Mouse (Mus musculus): ENCODE measurements around the gene P2ry12. TPM values are rescaled to one million over a fixed set of nuclear protein-coding genes. Genes with fewer than 3 reads are reported as not detected.

The P2ry12 gene
- total and polyA plus RNA-seq, 2 experiments from 2014 or later = 10.4 to 11.8 TPM

GRCm38 (mm10) chr3:59169921-59170627 lies 92.6 kb downstream of the P2ry12 start:
- DNase-seq (no peak), ATAC-seq (no peak)
- no peak overlapping the region for H3K27ac ChIP-seq (ENCODE audit: low read depth, low read length)
- H3K9ac ChIP-seq = no peak overlapping the region
- WGBS = 73% methylated on average over 2 of the region's 2 CpGs
- no peak overlapping the region for H3K4me3 ChIP-seq (ENCODE audit: low read depth, low read length)
- H3K36me3 ChIP-seq (ENCODE audit: insufficient read depth) = no peaks in the 10 kb centered on the region
- no peak for TF ChIP-seq CTCF (IDR thresholded peaks at IDR 0.05; ENCODE audit: low read depth)
- no peaks in the 10 kb centered on the region for H3K27me3 ChIP-seq (ENCODE audit: insufficient read depth, low read length)
- H3K4me2 ChIP-seq (ENCODE audit: low read depth) = no peak overlapping the region
- H3K9me3 ChIP-seq (ENCODE audit: low read length) = no peaks in the 10 kb centered on the region
- H3K4me1 ChIP-seq (ENCODE audit: insufficient read depth) = no peaks in the 10 kb centered on the region

- Histone ChIP-seq H3K4me3 (ENCODE audit: low read depth, low read length) (no peak overlapping the region), H3K9me3 (ENCODE audit: low read length) (no peaks in the 10 kb centered on the region), H3K36me3 (ENCODE audit: insufficient read depth) (no peaks in the 10 kb centered on the region), H3K9ac (no peak overlapping the region), H3K4me1 (ENCODE audit: insufficient read depth) (no peaks in the 10 kb centered on the region), H3K4me2 (ENCODE audit: low read depth) (no peak overlapping the region), H3K27ac (ENCODE audit: low read depth, low read length) (no peak overlapping the region), H3K27me3 (ENCODE audit: insufficient read depth, low read length) (no peaks in the 10 kb centered on the region)
- TF ChIP-seq CTCF (IDR thresholded peaks at IDR 0.05; ENCODE audit: low read depth) = no peak
- DNase-seq (no peak), ATAC-seq (no peak)
- 83% methylated on average over 4 of the region's 4 CpGs for WGBS
Measured at GRCm38 (mm10) chr3:59169215-59169614, 93.5 kb downstream of the P2ry12 start.

- H3K4me1 ChIP-seq (ENCODE audit: insufficient read depth) = no peaks in the 10 kb centered on the region
- ATAC-seq (no peak), DNase-seq (no peak)
- H3K36me3 ChIP-seq (ENCODE audit: insufficient read depth) = no peaks in the 10 kb centered on the region
- TF ChIP-seq CTCF (IDR thresholded peaks at IDR 0.05; ENCODE audit: low read depth) = no peak
- no peak overlapping the region for H3K9ac ChIP-seq
- H3K27me3 ChIP-seq (ENCODE audit: insufficient read depth, low read length) = no peaks in the 10 kb centered on the region
- no peak overlapping the region for H3K4me3 ChIP-seq (ENCODE audit: low read depth, low read length)
- H3K4me2 ChIP-seq (ENCODE audit: low read depth) = no peak overlapping the region
- WGBS = 90% methylated on average over 6 of the region's 6 CpGs
- no peak overlapping the region for H3K27ac ChIP-seq (ENCODE audit: low read depth, low read length)
- no peaks in the 10 kb centered on the region for H3K9me3 ChIP-seq (ENCODE audit: low read length)
Measured at GRCm38 (mm10) chr3:59168476-59168875, 94.2 kb downstream of the P2ry12 start.

- Histone ChIP-seq H3K4me1 (ENCODE audit: insufficient read depth) (no peaks in the 10 kb centered on the region), H3K4me3 (ENCODE audit: low read depth, low read length) (no peak overlapping the region), H3K27me3 (ENCODE audit: insufficient read depth, low read length) (no peaks in the 10 kb centered on the region), H3K4me2 (ENCODE audit: low read depth) (no peak overlapping the region), H3K36me3 (ENCODE audit: insufficient read depth) (no peaks in the 10 kb centered on the region), H3K9ac (no peak overlapping the region), H3K27ac (ENCODE audit: low read depth, low read length) (no peak overlapping the region), H3K9me3 (ENCODE audit: low read length) (no peaks in the 10 kb centered on the region)
- DNase-seq = no peak
- ATAC-seq = no peak
- no peak for TF ChIP-seq CTCF (IDR thresholded peaks at IDR 0.05; ENCODE audit: low read depth)
- WGBS = 86% methylated on average over 2 of the region's 2 CpGs
Measured at GRCm38 (mm10) chr3:59167417-59168054, 95.1 kb downstream of the P2ry12 start.

Other genes starting within 250 kb of the P2ry12 start
- gene Gpr171, start 161.1 kb downstream of the P2ry12 start, total RNA-seq (2014; rRNA removed) = not detected in 2 replicates
- 0.08 and 0.24 TPM in 2 replicates for gene Gpr171, start 161.1 kb downstream of the P2ry12 start, polyA plus RNA-seq (2015; fragmentation: Nextera tagmentation; extraction: Ambion mirVana)
- 2.2 and 2.6 TPM in 2 replicates for gene P2ry14, start 109.3 kb downstream of the P2ry12 start, total RNA-seq (2014; rRNA removed)
- gene P2ry14, start 109.3 kb downstream of the P2ry12 start, polyA plus RNA-seq (2015; fragmentation: Nextera tagmentation; extraction: Ambion mirVana) = 3.2 TPM in 2 replicates
- gene Gpr87, start 67.8 kb downstream of the P2ry12 start, total RNA-seq (2014; rRNA removed) = not detected in 2 replicates
- not detected in 2 replicates for gene Gpr87, start 67.8 kb downstream of the P2ry12 start, polyA plus RNA-seq (2015; fragmentation: Nextera tagmentation; extraction: Ambion mirVana)
- gene P2ry13, start 52.0 kb downstream of the P2ry12 start, total RNA-seq (2014; rRNA removed) = 2.0 and 2.2 TPM in 2 replicates
- gene P2ry13, start 52.0 kb downstream of the P2ry12 start, polyA plus RNA-seq (2015; fragmentation: Nextera tagmentation; extraction: Ambion mirVana) = 1.8 and 2.1 TPM in 2 replicates
- gene Igsf10, start 81.5 kb upstream of the P2ry12 start, total RNA-seq (2014; rRNA removed) = 4.6 and 6.2 TPM in 2 replicates
- 2.1 and 3.0 TPM in 2 replicates for gene Igsf10, start 81.5 kb upstream of the P2ry12 start, polyA plus RNA-seq (2015; fragmentation: Nextera tagmentation; extraction: Ambion mirVana)

Data from forebrain, postnatal 0 days (tissue).